Mouse (Mus musculus): Measurements from ENCODE around the gene Ppp1r9a.

Gene Ppp1r9a

DNA sequence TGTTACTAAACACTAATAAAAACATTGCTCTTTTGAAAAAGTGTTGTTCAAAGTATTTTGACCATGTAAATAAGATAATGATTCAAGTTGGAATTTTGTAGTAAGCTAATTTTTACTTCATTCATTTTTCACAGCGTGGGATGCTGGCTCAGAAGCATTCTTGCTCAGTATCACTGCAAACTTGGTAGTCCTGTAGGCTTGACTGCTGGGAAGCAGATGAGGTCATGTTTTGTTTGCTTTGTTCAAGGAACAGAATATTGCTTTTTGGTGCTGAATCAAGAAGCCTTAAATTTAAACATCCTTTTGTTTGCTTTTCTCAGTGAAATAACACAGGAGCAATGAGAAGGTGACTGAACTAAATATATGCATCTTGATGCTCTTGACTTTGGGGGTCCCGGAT is 136.6 kb downstream of the Ppp1r9a start:
- in situ Hi-C loops (cut with MboI, MseI): no loop called here

DNA sequence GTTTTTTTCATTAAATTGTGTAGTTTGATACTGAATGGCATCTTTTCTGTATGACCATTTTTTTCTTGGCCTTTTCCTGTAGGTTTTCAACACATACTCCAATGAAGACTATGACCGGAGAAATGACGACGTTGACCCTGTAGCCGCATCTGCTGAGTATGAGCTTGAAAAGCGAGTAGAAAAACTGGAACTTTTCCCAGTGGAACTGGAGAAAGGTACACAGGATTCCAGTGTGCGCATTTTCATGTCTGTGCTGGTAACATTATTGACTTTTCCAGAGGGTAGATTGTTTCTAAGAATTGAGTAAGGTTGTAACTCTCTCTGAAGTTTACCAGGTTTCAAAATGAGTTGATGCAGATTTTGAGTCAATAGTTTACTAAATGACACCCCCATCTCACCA is 143.1 kb downstream of the Ppp1r9a start:
- in situ Hi-C loops (cut with MboI, MseI): no loop called here

DNA sequence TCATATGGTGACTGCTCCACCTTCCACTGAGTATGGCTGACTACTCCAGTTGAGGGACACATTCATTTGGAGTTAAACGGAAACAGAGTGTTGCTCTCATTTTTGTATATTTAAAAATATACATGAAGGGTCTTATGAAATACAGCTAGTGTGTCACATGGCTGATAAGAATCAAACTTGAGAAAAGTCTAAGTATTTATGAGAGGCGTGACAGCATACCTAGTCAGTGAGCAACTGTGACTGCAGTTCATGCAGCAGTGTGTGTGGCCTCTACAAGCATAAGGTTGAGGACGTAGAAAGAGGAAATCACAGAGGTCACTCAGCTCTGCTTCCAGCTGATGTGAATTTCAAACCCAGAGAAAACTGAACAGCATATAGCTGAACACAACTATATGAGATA is 145.3 kb downstream of the Ppp1r9a start:
- in situ Hi-C loops (cut with MboI, MseI): no loop called here

DNA sequence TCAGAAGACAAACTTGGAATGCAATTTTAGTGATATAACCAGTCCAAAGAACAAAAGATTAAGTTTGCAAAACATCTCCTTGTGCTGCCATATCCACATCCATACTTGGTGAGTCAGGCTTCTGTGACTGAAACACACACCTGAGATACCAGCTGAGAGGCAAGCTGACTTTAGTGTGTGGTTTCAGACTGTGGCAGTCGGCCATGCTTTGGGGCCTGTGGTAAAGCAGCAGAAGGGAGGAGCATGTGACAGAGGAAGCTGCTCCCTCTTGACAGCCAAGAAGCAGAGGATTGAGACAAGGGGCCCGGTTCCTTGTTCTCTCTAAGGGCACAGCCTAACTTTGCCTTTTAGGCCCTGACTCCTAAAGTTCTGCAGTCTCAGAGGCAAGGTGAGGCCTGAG is 149.6 kb downstream of the Ppp1r9a start:
- in situ Hi-C loops (cut with MboI, MseI): no loop called here

DNA sequence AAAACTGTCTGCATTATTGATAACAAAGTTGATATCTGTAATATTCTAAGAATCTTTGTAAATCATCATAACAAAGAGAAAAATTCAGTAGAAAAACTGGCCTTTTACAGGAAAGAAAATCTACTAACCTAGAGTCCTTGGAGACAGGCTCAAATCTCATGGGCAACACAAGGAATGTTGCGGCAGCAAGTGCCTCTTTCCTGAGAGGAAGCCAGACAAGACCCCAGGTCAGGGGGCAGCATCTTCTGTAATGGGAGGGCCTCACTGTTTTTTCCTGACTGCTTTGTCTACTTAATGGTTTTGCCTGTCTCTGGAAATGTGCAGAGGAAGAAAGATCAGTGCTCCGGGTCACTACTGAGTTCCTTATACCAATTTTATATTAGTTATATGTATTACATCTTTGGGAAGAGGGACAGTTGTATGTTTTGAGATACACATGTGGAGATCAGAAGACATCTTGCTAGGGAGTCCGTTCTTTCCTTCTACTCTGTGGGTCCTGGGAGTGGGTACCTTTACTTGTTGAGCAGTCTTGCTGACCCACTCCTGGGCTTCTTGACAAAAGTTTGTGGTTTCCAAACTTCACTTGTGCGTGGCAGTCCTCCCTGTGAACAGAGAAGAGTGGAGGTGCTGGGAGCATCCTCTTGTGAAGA is 151.9 kb downstream of the Ppp1r9a start:
- in situ Hi-C loops (cut with MboI, MseI): no loop called here

DNA sequence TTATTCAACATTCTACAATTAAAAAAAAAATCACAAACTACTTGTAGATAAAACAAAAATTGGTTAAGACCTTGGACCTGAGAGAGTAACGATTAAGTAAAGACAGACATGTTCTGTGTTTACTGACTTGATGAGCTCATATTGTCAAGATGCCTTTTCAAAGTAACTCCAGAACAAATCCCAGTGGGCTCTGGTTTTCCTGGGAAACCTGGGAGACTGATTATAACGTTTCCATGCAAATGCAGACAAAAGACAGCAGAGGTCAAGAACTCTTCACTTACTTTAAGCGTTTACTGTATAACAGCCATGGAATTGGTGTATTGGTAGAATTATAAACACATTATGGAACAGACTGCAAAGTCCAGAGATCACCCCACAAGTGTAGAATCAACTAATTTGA is 172.0 kb downstream of the Ppp1r9a start:
- in situ Hi-C loops (cut with MboI, MseI): no loop called here

DNA sequence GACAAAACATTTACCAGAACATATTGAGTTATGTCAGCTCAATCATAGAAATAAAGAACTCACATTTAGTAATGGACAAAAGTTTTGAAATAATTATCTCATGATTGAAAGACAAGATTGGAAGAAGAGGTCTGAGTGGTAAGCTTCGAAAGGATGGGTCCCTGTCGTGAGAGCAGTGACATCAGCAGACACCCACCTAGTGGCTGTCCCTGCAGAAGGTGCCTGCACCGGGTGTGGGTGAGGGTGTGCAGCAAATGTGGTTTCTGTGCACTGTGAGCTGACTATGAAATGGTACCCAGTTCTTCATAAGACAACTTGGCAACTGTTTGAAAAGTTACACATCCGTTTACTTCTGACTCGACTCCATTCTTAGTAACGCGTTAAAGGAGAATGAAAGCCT is 173.0 kb downstream of the Ppp1r9a start:
- in situ Hi-C loops (cut with MboI, MseI): no loop called here

DNA sequence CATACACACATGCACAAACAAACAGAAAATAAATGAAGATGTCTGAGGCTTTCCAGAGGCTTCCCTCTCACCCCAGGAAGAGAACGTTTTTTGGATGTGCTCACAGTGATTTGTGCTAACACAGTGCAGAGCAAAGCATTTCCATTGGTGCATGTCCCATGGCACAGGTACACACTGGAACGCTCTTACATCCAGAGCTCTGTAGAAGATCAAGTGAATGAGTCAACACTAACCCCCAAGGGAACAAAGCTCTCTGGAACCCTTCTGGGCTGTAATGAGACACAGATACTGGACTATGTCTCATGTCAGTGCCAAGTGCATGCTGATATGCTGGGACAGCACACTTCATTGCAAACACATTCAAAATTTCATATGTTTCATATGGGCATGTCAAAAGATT is 175.3 kb downstream of the Ppp1r9a start:
- in situ Hi-C loops (cut with MboI, MseI): no loop called here

DNA sequence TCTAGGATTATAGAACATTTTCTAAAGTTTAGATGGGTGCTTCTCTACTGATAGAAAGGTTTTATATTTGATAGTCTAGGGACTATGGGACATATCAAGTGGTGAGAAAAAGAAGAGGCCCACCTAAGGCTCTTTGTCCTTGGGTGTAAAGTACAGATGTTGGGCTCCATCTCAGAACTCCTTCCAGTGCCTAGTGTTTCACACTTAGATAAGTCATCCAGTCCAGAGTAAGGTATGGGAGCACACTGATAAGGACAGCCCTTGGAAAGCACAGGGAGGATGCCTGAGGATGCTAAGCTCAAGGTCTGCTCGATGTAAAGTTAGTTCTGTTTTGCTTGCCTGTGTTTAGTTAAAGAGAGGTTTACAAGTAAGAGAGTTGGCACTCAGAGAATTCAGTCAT is 176.4 kb downstream of the Ppp1r9a start:
- in situ Hi-C loops (cut with MboI, MseI): no loop called here

DNA sequence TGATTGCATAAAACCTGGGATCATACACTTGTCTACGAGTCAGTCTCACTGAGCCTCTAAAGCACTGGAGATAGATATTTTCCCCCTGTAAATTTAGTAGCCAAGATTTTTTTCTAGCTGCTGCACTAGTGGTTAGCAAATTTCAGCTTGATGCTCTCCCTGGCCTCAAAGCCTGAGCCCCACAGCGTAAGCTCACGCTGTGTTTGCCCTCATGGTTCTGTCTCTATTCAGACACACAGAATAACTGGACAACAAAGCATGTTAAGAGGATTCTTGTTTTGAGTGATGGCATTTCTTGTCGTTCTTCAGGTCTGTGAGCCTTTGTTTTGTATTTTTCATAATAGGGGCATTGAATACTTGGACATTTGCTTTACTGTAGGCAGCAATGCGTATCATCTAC is 177.4 kb downstream of the Ppp1r9a start:
- in situ Hi-C loops (cut with MboI, MseI): no loop called here

DNA sequence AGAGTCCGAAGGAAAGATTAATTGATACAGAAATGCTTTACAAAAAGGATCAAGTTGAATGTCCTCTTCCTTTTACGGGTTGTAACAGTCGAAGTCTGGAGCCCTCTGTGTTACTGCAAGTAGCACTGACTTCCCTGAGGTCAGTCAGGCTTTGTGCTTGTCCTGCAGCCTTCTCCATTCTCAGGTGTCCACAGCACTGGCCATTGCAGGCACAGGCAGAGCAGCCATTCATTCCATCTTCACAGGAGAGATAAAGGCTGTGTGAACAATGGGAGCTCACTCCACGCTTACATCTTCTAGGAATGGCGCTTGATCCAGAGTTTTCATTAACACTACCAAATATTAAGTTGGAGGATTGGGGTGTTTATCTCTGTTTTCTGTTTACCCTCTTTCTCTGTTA is 177.8 kb downstream of the Ppp1r9a start:
- in situ Hi-C loops (cut with MboI, MseI): no loop called here

DNA sequence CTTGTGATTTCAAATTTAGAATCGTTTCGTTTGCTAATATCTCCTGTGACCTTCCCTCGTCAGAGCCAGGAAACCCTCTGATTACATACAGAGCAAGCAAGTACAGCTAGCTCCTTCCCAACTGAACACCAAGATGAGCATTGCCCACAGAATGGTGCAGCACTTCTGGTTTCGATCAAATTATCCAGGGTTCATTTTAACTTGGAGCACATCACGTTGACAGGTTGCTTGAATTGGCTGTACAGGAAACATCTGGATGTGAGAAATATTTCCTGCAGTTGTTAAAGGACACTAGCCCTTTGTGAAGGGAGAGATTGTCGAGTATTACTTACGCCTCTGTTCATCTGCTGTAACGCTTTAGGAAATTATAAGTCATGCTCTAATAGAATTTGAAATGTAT is 178.4 kb downstream of the Ppp1r9a start:
- in situ Hi-C loops (cut with MboI, MseI): no loop called here

DNA sequence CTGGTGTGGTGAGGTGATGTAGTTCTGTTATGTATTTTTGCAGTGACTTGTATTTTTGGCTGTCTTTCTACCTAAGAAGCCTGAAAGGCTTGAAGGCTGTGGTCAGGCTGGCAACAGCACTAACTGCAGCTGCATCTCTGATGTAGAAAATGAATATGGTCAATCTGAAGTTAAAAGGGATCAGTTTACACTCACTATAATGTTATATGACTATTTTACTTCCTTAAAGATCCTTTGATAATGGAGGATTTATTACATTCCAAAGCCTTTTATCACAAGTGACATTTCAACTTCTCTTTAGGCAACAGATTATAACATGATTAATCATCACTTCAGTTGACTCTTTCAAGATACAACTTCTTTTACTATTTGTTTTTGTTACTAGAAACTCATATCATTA is 179.4 kb downstream of the Ppp1r9a start:
- in situ Hi-C loops (cut with MboI, MseI): no loop called here

DNA sequence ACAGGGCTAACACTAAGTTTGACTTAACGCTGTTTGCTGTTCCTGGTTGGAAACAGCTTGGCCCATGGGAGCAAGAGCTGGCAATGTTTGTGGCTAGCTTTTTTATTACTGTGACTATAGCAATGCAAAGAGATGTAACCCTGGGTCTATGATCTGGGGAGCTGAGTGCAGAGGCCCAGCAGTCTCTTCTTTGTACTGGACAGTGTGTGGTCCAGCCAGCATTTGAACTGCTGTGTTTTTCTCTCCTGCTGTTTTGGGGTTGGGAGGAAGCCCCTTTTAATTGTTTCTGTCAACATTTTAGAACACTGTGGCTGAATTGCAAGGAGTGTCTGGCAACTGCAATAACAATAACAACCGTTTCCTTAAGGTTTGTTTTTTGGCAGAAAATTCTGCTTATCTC is 180.0 kb downstream of the Ppp1r9a start:
- in situ Hi-C loops (cut with MboI, MseI): no loop called here

DNA sequence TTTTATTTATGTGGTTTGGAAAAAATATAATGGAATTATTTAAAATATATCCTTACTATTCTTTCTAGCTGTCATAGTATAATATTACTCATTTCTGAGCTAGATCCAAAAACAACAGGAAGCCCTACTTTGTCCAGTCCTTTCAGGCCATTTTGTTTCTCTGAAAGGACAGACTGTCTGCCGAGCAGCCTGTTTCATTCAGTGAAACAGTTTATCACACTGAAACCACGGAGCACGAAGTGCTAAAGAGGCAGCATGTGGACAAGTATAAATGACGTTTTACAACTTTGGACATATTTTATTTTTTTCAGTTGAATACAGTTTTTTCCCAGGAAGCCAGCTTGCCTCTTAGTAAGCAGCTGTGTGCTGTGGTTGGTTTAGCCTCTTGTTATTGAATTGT is 181.2 kb downstream of the Ppp1r9a start:
- in situ Hi-C loops (cut with MboI, MseI): no loop called here

DNA sequence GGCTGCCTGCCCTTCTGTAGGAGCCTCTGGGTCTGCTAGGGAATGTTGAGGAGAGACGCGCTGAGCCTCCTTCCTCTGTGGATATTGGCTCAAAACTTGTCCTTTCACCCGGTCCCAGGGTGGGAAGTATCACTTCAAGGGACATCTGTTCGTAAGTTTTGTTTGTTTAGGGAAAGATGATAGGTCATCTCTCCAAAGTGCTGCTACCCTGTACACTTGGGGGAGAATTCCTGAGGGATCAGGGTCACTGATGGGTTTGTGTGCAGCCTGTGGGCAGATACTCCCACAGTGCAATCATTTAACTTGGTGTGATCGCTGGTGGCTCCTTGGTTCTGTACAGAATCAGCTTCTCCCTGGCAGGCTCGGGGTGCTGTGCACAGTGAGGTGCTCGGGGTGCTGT is 189.2 kb downstream of the Ppp1r9a start:
- in situ Hi-C loops (cut with MboI, MseI): no loop called here

DNA sequence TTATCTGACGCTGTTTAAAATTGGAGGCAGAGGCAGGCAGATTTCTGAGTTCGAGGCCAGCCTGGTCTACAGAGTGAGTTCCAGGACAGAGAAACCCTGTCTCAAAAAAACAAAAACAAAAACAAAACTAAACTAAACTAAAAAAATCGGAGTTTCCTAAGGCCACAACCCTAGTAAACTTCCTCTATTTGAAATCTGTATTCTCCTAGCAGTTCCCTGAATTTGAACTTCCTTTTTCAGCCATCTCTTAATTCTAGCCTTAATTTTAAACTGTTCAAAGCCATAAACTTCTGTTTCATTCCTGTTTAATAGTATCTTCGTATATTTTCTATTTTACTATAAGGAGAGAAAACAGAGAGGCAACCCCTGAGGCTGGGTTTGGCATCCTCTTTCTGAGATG is 190.1 kb downstream of the Ppp1r9a start:
- in situ Hi-C loops (cut with MboI, MseI): no loop called here

DNA sequence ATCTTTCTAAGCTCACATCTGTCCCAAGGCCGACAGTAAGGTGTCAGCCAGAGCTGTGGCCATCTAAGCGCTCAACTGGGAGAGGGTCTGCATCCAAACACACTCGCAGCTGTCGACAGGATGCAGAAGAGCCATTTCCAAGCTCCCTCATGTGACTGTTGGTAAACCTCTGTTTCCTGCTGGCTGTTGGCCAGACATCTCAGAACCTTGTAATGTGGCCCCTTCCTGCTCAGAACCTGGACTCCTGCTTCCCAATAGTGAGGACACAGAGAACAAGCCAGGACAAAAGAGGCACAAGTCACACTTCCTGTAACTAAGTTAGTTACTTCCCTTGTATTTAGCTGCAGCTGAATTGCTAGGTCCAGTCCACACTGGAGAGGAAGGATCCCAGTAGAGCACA is 190.8 kb downstream of the Ppp1r9a start:
- in situ Hi-C loops (cut with MboI, MseI): no loop called here

DNA sequence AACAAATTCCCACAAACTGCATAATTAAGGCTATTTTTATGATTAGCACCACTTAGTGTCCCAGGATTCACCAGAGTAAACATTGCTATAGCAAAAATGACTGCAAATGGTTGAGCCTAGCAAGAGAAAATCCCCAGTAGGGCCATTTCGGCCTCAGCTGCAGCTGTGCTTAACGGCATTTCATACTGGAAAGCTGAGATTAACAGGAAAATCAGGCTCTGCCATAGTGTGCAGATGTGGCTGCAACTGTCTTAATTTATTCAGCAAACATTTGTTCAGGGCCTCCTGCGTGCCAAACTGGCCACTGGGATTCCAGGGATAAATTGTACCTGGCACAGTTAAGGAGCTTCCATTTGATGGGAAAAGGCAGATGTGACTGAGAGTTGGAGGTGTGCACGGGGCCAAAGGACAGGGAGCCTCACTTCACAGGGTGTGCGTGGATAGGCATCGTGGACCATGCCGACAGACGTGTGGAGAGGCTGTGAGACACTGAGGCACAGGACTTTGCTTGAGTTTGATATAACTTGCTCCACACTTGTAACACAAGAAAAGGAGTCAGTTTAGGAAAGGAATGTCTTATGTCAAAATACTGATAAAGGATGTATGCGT is 192.8 kb downstream of the Ppp1r9a start:
- in situ Hi-C loops (cut with MboI, MseI): no loop called here

DNA sequence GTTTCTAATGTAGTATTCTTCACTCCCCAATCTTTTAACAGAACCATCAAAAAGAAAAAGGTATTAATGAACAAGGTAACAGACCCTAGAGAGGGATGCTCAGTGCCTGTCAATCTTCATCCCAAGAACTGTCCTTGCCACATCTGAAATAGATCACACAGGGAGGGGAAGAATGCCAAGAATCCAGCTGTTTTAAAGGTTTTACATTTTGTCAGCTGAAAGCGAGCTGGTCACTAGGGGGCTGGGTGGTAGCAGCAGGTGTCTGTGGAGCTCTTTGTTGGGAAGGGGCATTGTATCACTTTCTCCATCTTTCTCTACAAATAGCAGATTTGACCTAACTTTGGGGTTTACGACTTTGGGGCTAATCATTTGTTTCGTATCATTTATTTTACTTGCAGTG is 194.6 kb downstream of the Ppp1r9a start:
- in situ Hi-C loops (cut with MboI, MseI): no loop called here

DNA sequence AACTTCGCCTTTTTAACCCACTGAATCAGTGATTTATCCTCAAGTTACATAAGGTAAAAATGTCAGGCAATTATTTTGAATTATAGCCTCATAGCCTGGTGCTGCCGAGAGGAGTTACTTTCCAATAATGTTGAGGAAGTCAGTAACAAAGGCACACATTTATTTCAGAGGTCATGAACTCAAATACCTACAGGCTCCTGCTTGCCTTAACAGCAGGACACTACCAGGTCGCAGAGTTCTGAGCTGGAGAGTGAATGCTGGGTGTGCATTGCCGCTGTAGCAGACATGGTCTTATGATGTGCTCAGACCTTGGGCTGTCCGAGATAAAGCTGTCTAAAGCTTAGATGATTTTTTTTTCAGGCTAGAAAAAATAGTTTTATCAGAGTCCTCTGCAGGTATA is 196.6 kb downstream of the Ppp1r9a start:
- in situ Hi-C loops (cut with MboI, MseI): no loop called here

DNA sequence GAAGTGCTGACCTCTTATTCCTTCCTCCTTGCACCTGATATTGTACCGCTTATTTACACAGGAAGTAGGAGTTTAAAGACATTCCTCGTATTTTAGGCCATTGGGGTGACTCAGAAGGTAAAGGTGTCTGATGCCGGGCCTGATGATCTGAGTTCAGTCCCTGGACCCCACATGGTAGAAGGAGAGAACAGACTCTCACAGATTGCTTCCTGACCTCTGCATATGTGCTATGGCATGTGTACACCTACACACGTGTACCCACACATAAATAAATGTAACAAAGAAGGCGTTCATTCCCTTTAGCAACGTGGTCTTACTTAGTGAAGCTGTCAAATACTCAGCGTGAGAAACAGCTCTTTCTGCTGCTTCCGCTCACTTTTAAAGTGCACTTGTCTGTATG is 197.1 kb downstream of the Ppp1r9a start:
- in situ Hi-C loops (cut with MboI, MseI): no loop called here

DNA sequence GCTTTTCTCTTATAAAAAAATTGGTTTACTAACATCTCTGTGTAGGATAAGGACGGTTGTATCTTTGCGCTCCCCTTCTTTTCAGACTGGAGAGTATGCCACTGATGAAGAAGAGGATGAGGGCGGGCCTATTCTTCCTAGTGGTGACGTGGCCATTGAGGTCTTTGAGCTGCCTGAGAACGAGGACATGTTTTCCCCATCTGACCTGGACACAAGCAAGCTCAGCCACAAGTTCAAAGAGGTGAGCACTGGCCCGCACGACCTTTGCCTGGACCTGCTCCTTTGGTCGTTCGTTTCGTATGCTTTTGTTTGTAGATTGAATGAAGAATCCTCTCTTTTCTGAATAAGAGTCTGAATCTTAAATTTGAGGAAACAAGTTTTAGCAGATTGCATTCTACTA is 197.6 kb downstream of the Ppp1r9a start:
- in situ Hi-C loops (cut with MboI, MseI): no loop called here

DNA sequence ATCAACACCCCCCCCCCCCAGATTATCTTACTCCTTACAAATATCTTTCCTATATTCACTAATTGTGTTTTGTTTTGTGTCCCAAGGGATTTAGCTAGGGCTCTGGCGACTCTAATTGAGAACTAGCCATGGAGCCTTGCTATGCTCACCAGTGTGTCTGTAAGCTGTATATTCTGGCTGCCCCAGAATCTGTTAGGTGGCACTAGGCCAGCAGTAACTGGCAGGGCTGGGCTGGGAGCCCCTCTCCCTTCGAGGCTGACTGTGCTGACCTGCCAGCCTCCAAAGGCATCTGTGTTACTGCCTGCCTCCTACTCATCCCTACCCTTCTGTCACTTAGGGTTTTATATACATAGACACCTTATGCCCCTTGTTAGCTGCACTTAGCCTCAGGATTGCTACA is 200.0 kb downstream of the Ppp1r9a start:
- in situ Hi-C loops (cut with MboI, MseI): no loop called here
